Mouse (Mus musculus) midbrain, postnatal 0 days (tissue): ENCODE results near the gene Pdlim5. TPM values are rescaled to one million over a fixed set of nuclear protein-coding genes. Genes with fewer than 3 reads are reported as not detected.

Experiments
- ATAC-seq: fragments of 200-750 bp; cut with Nextera tagmentation; 2 replicates; pipeline ENCODE4 v1.8.0; 2017; ENCODE audit warnings: moderate number of reproducible peaks, mild to moderate bottlenecking, moderate TSS enrichment, moderate library complexity; ENCODE audit not compliant: low FRiP score
- DNase-seq: peaks from one replicate; pipeline ENCODE4 v3.0.0-alpha.2; 2015; ENCODE audit warnings: low spot score
- H3K27ac ChIP-seq: fragments of 300-500 bp; sonication (generic); 2 replicates; pipeline ENCODE4 v1.5.1; 2014; ENCODE audit warnings: low read depth, mild to moderate bottlenecking, low read length, mixed read lengths
- H3K27me3 ChIP-seq: fragments of 300-500 bp; sonication (generic); 2 replicates; pipeline ENCODE4 v1.6.1; 2014; ENCODE audit warnings: low read length, control low read depth, mixed read lengths; ENCODE audit not compliant: insufficient read depth
- H3K36me3 ChIP-seq: fragments of 300-500 bp; sonication (generic); 2 replicates; pipeline ENCODE4 v1.6.1; 2014; ENCODE audit warnings: low read length, control low read depth, mixed read lengths; ENCODE audit not compliant: insufficient read depth
- H3K4me1 ChIP-seq: fragments of 300-500 bp; sonication (generic); 2 replicates; pipeline ENCODE4 v1.6.1; 2014; ENCODE audit warnings: mild to moderate bottlenecking, control low read depth, antibody characterized with exemption, low read length, mixed read lengths; ENCODE audit not compliant: insufficient read depth
- H3K4me2 ChIP-seq: fragments of 300-500 bp; sonication (generic); 2 replicates; pipeline ENCODE4 v1.6.1; 2014; ENCODE audit warnings: low read depth, mild to moderate bottlenecking, low read length, mixed read lengths; ENCODE audit not compliant: poor library complexity, severe bottlenecking
- H3K4me3 ChIP-seq: fragments of 300-500 bp; sonication (generic); 2 replicates; pipeline ENCODE4 v1.5.1; 2014; ENCODE audit warnings: low read depth, mild to moderate bottlenecking, low read length, moderate library complexity
- H3K9ac ChIP-seq: fragments of 300-500 bp; sonication (generic); replicated peaks from 2 replicates; pipeline ENCODE4 v1.6.1; 2014; ENCODE audit warnings: mild to moderate bottlenecking, low read length, moderate library complexity, mixed read lengths; ENCODE audit not compliant: poor library complexity, severe bottlenecking
- H3K9me3 ChIP-seq: fragments of 300-500 bp; sonication (generic); 2 replicates; pipeline ENCODE4 v1.6.1; 2016; ENCODE audit warnings: low read length, control low read depth
- CTCF ChIP-seq: IDR thresholded peaks from 2 replicates; pipeline ENCODE4 v1.5.1; 2016; ENCODE audit warnings: antibody characterized with exemption, mild to moderate bottlenecking
- WGBS: fragments of 180-500 bp; shearing (Covaris S2); extraction: QIAGEN DNeasy Blood & Tissue Kit; methylation state at CpG from one replicate; pipeline ENCODE4 v1.1.7; 2014; 5-methylcytosine and 5-hydroxymethylcytosine counted together
- polyA plus RNA-seq: library from polyadenylated mRNA; unstranded; fragments of >200 nt; fragmentation: Nextera tagmentation; extraction: Ambion mirVana; gene quantifications from 2 replicates; pipeline ENCODE4 v1.2.1, GENCODE M21; 2015
- total RNA-seq: library from RNA; depleted of rRNA; stranded (reverse); fragments of >200 nt; gene quantifications from 2 replicates; pipeline ENCODE4 v1.2.3, GENCODE M21; 2014

Pdlim5 gene
- total and polyA plus RNA-seq, 2 experiments from 2014 or later: 13.7 to 28.1 TPM

- ATAC-seq: no peak
- Histone ChIP-seq H3K9me3 (no peaks in the 10 kb centered on the region), H3K27me3 (no peaks in the 10 kb centered on the region), H3K4me2 (no peak overlapping the region), H3K4me1 (no peaks in the 10 kb centered on the region), H3K27ac (no peak overlapping the region), H3K36me3 (no peaks in the 10 kb centered on the region), H3K4me3 (no peak overlapping the region), H3K9ac (no peak overlapping the region)
- no peak for DNase-seq
- 95% methylated on average over 3 of the region's 3 CpGs for WGBS
- TF ChIP-seq CTCF: no peak
Observed at GRCm38 (mm10) chr3:142274451-142274850, 121.0 kb downstream of the Pdlim5 start.

GRCm38 (mm10) chr3:142273265-142273664 lies 122.2 kb downstream of the Pdlim5 start:
- H3K4me1 ChIP-seq: no peaks in the 10 kb centered on the region
- no peak for TF ChIP-seq CTCF
- 86% methylated on average over 6 of the region's 6 CpGs for WGBS
- no peak for ATAC-seq
- no peak for DNase-seq
- no peak overlapping the region for H3K27ac ChIP-seq
- H3K9ac ChIP-seq: no peak overlapping the region
- no peaks in the 10 kb centered on the region for H3K36me3 ChIP-seq
- no peaks in the 10 kb centered on the region for H3K9me3 ChIP-seq
- no peaks in the 10 kb centered on the region for H3K27me3 ChIP-seq
- no peak overlapping the region for H3K4me2 ChIP-seq
- no peak overlapping the region for H3K4me3 ChIP-seq

- DNase-seq (no peak), ATAC-seq (no peak)
- no peak for TF ChIP-seq CTCF
- H3K4me1 ChIP-seq: no peaks in the 10 kb centered on the region
- no peak overlapping the region for H3K4me3 ChIP-seq
- no peaks in the 10 kb centered on the region for H3K36me3 ChIP-seq
- H3K4me2 ChIP-seq: no peak overlapping the region
- no peaks in the 10 kb centered on the region for H3K9me3 ChIP-seq
- no peak overlapping the region for H3K27ac ChIP-seq
- no peaks in the 10 kb centered on the region for H3K27me3 ChIP-seq
- no peak overlapping the region for H3K9ac ChIP-seq
- 44% methylated on average over 2 of the region's 2 CpGs for WGBS
Observed at GRCm38 (mm10) chr3:142256371-142256770, 139.1 kb downstream of the Pdlim5 start.

GRCm38 (mm10) chr3:142252086-142252485 lies 143.4 kb downstream of the Pdlim5 start:
- Histone ChIP-seq H3K36me3 (no peaks in the 10 kb centered on the region), H3K4me2 (no peak overlapping the region), H3K9ac (no peak overlapping the region), H3K27me3 (no peaks in the 10 kb centered on the region), H3K4me3 (no peak overlapping the region), H3K4me1 (no peaks in the 10 kb centered on the region), H3K9me3 (no peaks in the 10 kb centered on the region), H3K27ac (no peak overlapping the region)
- DNase-seq: no peak
- WGBS: 85% methylated on average over 1 of the region's 1 CpGs
- no peak for ATAC-seq
- no peak for TF ChIP-seq CTCF

- Histone ChIP-seq H3K36me3 (no peaks in the 10 kb centered on the region), H3K9me3 (no peaks in the 10 kb centered on the region), H3K27ac (no peak overlapping the region), H3K4me2 (no peak overlapping the region), H3K27me3 (no peaks in the 10 kb centered on the region), H3K9ac (no peak overlapping the region), H3K4me3 (no peak overlapping the region), H3K4me1 (no peaks in the 10 kb centered on the region)
- ATAC-seq (no peak), DNase-seq (no peak)
- 75% methylated on average over 2 of the region's 2 CpGs for WGBS
- no peak for TF ChIP-seq CTCF
Observed at GRCm38 (mm10) chr3:142249458-142249857, 146.0 kb downstream of the Pdlim5 start.

GRCm38 (mm10) chr3:142243263-142243662 lies 152.2 kb downstream of the Pdlim5 start:
- no peak for ATAC-seq
- H3K9me3 ChIP-seq: no peaks in the 10 kb centered on the region
- no peak overlapping the region for H3K4me3 ChIP-seq
- H3K4me1 ChIP-seq: no peaks in the 10 kb centered on the region
- H3K36me3 ChIP-seq: no peaks in the 10 kb centered on the region
- 86% methylated on average over 5 of the region's 5 CpGs for WGBS
- no peaks in the 10 kb centered on the region for H3K27me3 ChIP-seq
- no peak overlapping the region for H3K9ac ChIP-seq
- no peak for DNase-seq
- TF ChIP-seq CTCF: no peak
- no peak overlapping the region for H3K27ac ChIP-seq
- H3K4me2 ChIP-seq: no peak overlapping the region
